Mouse (Mus musculus) embryonic fibroblast, embryonic 13.5 days (primary cell): ENCODE results near the gene Btg4.

ENCODE experiments used
- CTCF ChIP-seq: IDR thresholded peaks from 2 replicates; pipeline ENCODE4 v1.5.1; 2011; ENCODE audit warnings: mild to moderate bottlenecking, control low read depth, low read length, moderate library complexity, borderline replicate concordance; ENCODE audit not compliant: insufficient read depth
- POLR2A ChIP-seq: IDR thresholded peaks from 2 replicates; pipeline ENCODE4 v1.6.1; 2011; ENCODE audit warnings: low read depth, mild to moderate bottlenecking, control low read depth, low read length, moderate library complexity

GRCm38 (mm10) chr9:51136985-51137384 lies 76.3 kb downstream of the Btg4 start:
- TF ChIP-seq CTCF, result peak; percentile 88
- no peak for TF ChIP-seq POLR2A
